Mouse (Mus musculus) thymus, adult 2 months (tissue): Measurements from ENCODE around the gene Lgmn.

Source experiments
- CTCF ChIP-seq: fragments of 200-500 bp; IDR thresholded peaks from 2 replicates; pipeline ENCODE4 v1.5.1; 2012; ENCODE audit warnings: mild to moderate bottlenecking, control low read depth, low read length, moderate library complexity, borderline replicate concordance; ENCODE audit not compliant: control insufficient read depth, poor library complexity, insufficient read depth; ENCODE audit errors: extremely low read depth
- POLR2A ChIP-seq: fragments of 200-500 bp; IDR thresholded peaks from 2 replicates; pipeline ENCODE4 v1.6.1; 2012; ENCODE audit warnings: mild to moderate bottlenecking, low read length, control low read depth, moderate library complexity; ENCODE audit not compliant: control insufficient read depth, poor library complexity, insufficient read depth; ENCODE audit errors: extremely low read depth

GRCm38 (mm10) chr12:102382180-102382579 lies 57.4 kb downstream of the Lgmn start:
- TF ChIP-seq CTCF (no peak), POLR2A (no peak)
